Mouse (Mus musculus) intestine, embryonic 14.5 days (tissue): Measurements from ENCODE around the gene Ankrd66. TPM values are rescaled to one million over a fixed set of nuclear protein-coding genes. Genes with fewer than 3 reads are reported as not detected.

Experiments used
- ATAC-seq: fragments of 200-750 bp; cut with Nextera tagmentation; replicated peaks from 2 replicates; pipeline ENCODE4 v1.8.0; 2017; ENCODE audit warnings: low read depth, moderate number of reproducible peaks, moderate TSS enrichment, moderate library complexity; ENCODE audit not compliant: low FRiP score, low TSS enrichment
- DNase-seq: peaks from one replicate; pipeline ENCODE4 v3.0.0-alpha.2; 2018; ENCODE audit warnings: low spot score
- H3K27ac ChIP-seq: fragments of 300-500 bp; sonication (generic); 2 replicates; pipeline ENCODE4 v1.5.1; 2014; ENCODE audit warnings: low read depth, mild to moderate bottlenecking, control low read depth
- H3K27me3 ChIP-seq: fragments of 300-500 bp; sonication (generic); replicated peaks from 2 replicates; pipeline ENCODE4 v1.6.1; 2014; ENCODE audit warnings: low read length, control low read depth; ENCODE audit not compliant: control insufficient read depth, insufficient read depth
- H3K36me3 ChIP-seq: fragments of 300-500 bp; sonication (generic); 2 replicates; pipeline ENCODE4 v1.6.1; 2014; ENCODE audit warnings: low read length, control low read depth; ENCODE audit not compliant: control insufficient read depth, insufficient read depth
- H3K4me1 ChIP-seq: fragments of 300-500 bp; sonication (generic); replicated peaks from 2 replicates; pipeline ENCODE4 v1.6.1; 2014; ENCODE audit warnings: low read length, control low read depth, mixed read lengths; ENCODE audit not compliant: control insufficient read depth, insufficient read depth
- H3K4me2 ChIP-seq: fragments of 300-500 bp; sonication (generic); 2 replicates; pipeline ENCODE4 v1.6.1; 2014; ENCODE audit warnings: low read length
- H3K4me3 ChIP-seq: fragments of 300-500 bp; sonication (generic); 2 replicates; pipeline ENCODE4 v1.5.1; 2014; ENCODE audit warnings: low read depth, low read length, control low read depth, mixed read lengths
- H3K9ac ChIP-seq: fragments of 300-500 bp; sonication (generic); 2 replicates; pipeline ENCODE4 v1.6.1; 2014; ENCODE audit warnings: mild to moderate bottlenecking, low read length
- H3K9me3 ChIP-seq: fragments of 300-500 bp; sonication (generic); 2 replicates; pipeline ENCODE4 v1.6.1; 2016; ENCODE audit warnings: low read length, control low read depth; ENCODE audit not compliant: control insufficient read depth
- WGBS: fragments of 180-500 bp; shearing (Covaris S2); extraction: QIAGEN DNeasy Blood & Tissue Kit; methylation state at CpG from one replicate; pipeline ENCODE4 v1.1.7; 2014; 5-methylcytosine and 5-hydroxymethylcytosine counted together
- polyA plus RNA-seq: library from polyadenylated mRNA; unstranded; fragments of >200 nt; fragmentation: Nextera tagmentation; extraction: Ambion mirVana; gene quantifications from 2 replicates; pipeline ENCODE4 v1.2.1, GENCODE M21; 2014

Gene Ankrd66
- polyA plus RNA-seq, 1 experiment from 2014 or later: 0.23 TPM

DNA sequence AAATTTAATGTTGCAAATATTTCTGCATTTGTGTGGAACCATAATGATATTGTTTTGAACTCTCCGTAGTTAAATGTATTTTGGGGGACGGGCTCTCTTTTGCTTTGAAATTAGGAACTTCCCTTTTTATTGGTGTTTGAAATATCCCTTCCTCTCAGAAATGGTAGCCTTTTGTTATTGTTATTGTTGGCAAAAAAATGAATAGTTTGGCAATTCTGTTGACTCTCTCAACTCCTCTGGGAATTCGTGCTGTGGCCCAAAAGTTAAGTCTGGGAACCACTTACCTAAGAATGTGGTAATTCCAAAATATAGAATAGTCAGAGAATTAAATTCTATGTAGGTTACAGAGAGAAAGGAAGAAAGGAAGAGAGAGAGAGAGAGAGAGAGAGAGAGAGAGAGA lies 23.3 kb downstream of the Ankrd66 start:
- no peak overlapping the region for H3K27ac ChIP-seq
- no peaks in the 10 kb centered on the region for H3K36me3 ChIP-seq
- no peaks in the 10 kb centered on the region for H3K27me3 ChIP-seq
- H3K9ac ChIP-seq: no peak overlapping the region
- H3K4me3 ChIP-seq: no peak overlapping the region
- 0 out of 2 replicates have a peak, but pooled peaks cover under 1% of the 10 kb centered on the region for H3K9me3 ChIP-seq
- no peaks in the 10 kb centered on the region for H3K4me1 ChIP-seq
- no peak overlapping the region for H3K4me2 ChIP-seq
- ATAC-seq (no peak), DNase-seq (no peak)
- 67% methylated on average over 3 of the region's 3 CpGs for WGBS

DNA sequence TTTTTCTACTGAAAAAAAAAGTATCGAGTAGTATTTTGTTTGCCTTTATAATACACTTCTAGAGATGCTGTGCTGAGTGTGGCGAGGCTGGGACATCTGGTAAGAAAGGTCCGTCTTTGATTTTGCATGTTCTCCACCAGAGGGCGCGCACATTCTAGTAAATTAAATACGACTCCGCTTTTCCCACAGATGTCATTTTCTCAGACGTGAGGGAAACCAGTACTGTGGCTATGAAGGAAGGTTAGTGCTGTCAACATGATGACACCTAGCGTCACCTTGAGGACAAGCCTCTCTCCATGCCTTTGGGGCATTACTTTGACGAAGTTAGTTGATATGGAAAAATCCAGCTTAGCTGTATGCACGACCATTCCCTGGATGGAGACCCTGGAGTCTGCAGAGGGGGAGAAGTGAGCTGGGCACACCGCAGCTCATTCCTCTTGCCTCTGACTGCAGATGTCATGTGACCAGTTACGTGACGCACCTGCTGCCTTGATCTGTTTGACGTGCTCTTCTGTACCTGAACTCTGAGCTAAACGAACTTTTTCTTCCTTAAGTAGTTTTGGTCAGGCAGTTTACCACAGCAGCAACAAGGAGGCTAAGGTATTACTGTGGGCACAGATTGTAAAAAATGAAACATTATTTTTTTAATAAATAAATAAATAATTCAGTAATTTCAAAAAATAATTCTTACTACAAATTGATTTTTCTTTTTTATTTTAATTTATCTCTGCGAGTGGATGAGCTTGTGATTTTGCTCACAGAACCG lies 24.6 kb downstream of the Ankrd66 start:
- Histone ChIP-seq H3K4me3 (no peak overlapping the region), H3K36me3 (no peaks in the 10 kb centered on the region), H3K4me2 (no peak overlapping the region), H3K9me3 (0 out of 2 replicates have a peak, but pooled peaks cover 10% of the 10 kb centered on the region), H3K27ac (no peak overlapping the region), H3K27me3 (no peaks in the 10 kb centered on the region), H3K4me1 (no peaks in the 10 kb centered on the region), H3K9ac (no peak overlapping the region)
- peak; percentile 71 for ATAC-seq
- DNase-seq: peak; percentile 82
- WGBS: 27% methylated on average over 18 of the region's 18 CpGs

DNA sequence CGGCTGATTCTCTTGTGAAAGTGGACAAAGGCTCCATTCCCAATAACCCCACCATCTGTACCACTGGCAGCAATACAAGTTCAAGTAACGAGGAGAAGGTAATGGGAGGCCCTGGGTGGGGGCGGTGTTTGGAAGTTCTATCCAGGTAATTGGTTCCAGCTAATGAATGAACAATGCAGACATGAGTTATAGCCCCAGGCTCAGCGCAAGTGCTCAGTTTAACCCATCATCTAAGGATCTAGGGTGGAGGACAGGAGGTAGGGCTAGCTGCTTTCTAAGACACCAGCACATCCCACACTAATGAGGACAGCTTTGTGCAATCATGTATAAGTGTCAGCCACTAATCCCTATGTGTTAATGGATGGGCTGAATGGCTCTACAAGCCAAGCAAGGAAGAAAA lies 32.7 kb downstream of the Ankrd66 start:
- no peak overlapping the region for H3K4me2 ChIP-seq
- no peak overlapping the region for H3K4me3 ChIP-seq
- H3K4me1 ChIP-seq: no peaks in the 10 kb centered on the region
- 0 out of 2 replicates have a peak, but pooled peaks cover 10% of the 10 kb centered on the region for H3K9me3 ChIP-seq
- WGBS: 71% methylated on average over 4 of the region's 4 CpGs
- H3K9ac ChIP-seq: no peak overlapping the region
- no peaks in the 10 kb centered on the region for H3K36me3 ChIP-seq
- ATAC-seq: no peak
- no peak overlapping the region for H3K27ac ChIP-seq
- DNase-seq: no peak
- H3K27me3 ChIP-seq: no peaks in the 10 kb centered on the region

DNA sequence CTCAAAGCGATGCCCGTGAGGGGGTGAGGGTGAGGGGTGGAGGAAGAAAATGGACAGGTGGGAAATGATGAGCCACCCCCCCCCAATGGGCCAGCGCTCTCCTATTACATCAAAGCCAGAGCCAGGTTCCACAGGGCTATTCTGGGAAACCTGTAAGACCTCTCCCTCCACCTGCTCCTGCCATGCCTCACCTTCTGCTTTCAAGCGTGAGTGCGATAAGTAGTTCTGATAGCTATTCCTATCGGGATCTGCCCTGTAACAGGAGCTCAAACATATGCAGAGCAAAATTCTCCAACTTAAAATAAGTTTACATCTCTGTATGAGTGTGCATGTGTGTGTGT lies 38.9 kb downstream of the Ankrd66 start:
- Histone ChIP-seq H3K4me1 (no peaks in the 10 kb centered on the region), H3K9me3 (no peaks in the 10 kb centered on the region), H3K4me2 (no peak overlapping the region), H3K27me3 (no peaks in the 10 kb centered on the region), H3K36me3 (no peaks in the 10 kb centered on the region), H3K4me3 (no peak overlapping the region), H3K9ac (no peak overlapping the region), H3K27ac (peak overlapping the region; percentile 47; the same call in 1 of the 2 replicates)
- ATAC-seq (peak; percentile 81; the same call in 1 of the 2 replicates), DNase-seq (peak; percentile 59)
- 34% methylated on average over 6 of the region's 6 CpGs for WGBS

DNA sequence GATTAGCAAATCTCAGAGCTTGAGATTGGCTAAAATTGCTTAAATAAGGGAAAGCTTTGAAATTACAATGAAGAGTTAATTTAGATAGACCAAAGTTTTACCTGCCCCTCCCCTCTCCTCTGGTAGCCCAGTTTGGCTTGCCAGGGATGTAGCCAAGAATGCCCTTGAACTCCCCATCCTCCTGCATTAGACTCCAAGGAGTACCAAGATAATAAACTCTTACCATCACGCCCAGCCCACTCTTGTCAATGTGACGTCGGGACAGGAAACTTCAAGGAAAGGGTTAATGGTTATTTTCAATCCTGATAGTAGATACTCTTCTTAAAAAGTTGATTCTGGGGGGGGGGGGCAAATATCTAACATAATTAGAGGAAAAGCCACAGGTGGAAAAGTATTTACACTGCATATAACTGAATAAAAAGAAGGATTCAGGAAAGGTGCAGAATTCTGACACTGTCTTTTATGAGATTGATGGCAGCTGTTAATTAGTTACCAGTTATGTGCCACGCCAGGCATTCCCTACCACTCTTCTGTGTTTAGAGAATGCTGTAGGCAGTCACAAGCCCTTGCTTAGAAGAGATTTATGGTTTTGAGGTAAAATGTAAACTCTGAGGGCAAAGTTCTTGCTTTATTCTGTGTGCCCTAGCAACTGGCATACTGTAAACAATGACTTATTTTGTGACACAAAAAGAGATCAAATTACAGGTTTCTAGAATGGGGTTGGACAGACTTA lies 39.4 kb downstream of the Ankrd66 start:
- H3K9ac ChIP-seq: no peak overlapping the region
- no peak for DNase-seq
- peak; percentile 88 for ATAC-seq
- H3K9me3 ChIP-seq: no peaks in the 10 kb centered on the region
- H3K4me2 ChIP-seq: peak overlapping the region; percentile 28; the same call in 1 of the 2 replicates
- H3K4me1 ChIP-seq: no peaks in the 10 kb centered on the region
- no peaks in the 10 kb centered on the region for H3K36me3 ChIP-seq
- H3K4me3 ChIP-seq: no peak overlapping the region
- H3K27ac ChIP-seq: peak overlapping the region; percentile 47; the same call in 1 of the 2 replicates
- WGBS: 32% methylated on average over 4 of the region's 4 CpGs
- H3K27me3 ChIP-seq: no peaks in the 10 kb centered on the region

DNA sequence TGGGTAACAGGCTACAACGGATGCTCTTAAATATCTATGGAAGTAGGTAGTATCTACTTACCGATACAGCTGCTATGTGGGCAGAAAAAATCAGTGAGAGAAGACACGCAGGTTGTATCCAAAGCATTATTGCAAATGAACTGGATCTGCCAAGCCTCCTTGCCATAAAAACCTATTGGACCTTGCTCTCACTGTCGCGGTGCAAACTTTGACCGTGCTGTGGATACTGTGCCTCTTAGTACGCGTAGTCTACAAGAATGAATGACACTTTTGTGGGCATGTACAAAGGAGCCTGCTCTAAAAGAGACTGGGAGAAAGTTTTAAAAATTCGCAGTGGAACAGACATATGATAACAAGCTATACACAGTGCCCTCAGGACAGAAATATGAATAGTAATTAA lies 40.8 kb downstream of the Ankrd66 start, which contains the start of gene Mep1a:
Gene Mep1a, minus strand, starts transcription at position 221 of the 400 bp plus-strand sequence.
- ATAC-seq (no peak), DNase-seq (peak; percentile 49)
- 67% methylated on average over 9 of the region's 9 CpGs for WGBS
- no peaks in the 10 kb centered on the region for H3K27me3 ChIP-seq
- peak within 1 kb of the TSS; percentile 28; the same call in 1 of the 2 replicates for H3K4me2 ChIP-seq
- no peaks in the 10 kb centered on the region for H3K4me1 ChIP-seq
- H3K36me3 ChIP-seq: no peaks in the 10 kb centered on the region
- no peak within 1 kb of the TSS for H3K4me3 ChIP-seq
- no peak within 1 kb of the TSS for H3K27ac ChIP-seq
- H3K9ac ChIP-seq: no peak within 1 kb of the TSS
- no peaks in the 10 kb centered on the region for H3K9me3 ChIP-seq

DNA sequence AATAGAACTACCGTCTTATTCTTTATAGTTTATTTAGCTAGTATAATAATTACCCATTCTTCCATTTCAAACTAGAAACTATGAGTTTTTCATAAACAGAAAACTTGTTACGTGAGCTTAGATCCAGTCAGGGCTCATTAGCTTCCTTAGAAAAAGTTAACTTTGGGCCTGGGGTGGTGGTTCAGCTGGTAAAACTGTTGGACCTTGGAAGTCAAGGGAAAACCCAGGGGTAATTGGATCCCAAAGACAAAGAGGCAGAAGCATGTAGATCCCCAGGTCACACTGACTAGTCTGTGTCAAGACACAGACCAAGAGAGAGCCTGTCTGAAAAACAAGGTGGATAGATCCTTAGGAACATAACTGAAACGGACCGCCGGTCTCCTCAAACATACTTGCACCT lies 41.8 kb downstream of the Ankrd66 start:
- H3K4me2 ChIP-seq: 0 out of 2 replicates have a peak overlapping the region, but pooled peaks have one; percentile 15
- no peak overlapping the region for H3K4me3 ChIP-seq
- H3K9me3 ChIP-seq: no peaks in the 10 kb centered on the region
- DNase-seq (no peak), ATAC-seq (no peak)
- no peaks in the 10 kb centered on the region for H3K4me1 ChIP-seq
- H3K36me3 ChIP-seq: no peaks in the 10 kb centered on the region
- H3K9ac ChIP-seq: no peak overlapping the region
- no peaks in the 10 kb centered on the region for H3K27me3 ChIP-seq
- WGBS: 94% methylated on average over 5 of the region's 5 CpGs
- H3K27ac ChIP-seq: no peak overlapping the region

DNA sequence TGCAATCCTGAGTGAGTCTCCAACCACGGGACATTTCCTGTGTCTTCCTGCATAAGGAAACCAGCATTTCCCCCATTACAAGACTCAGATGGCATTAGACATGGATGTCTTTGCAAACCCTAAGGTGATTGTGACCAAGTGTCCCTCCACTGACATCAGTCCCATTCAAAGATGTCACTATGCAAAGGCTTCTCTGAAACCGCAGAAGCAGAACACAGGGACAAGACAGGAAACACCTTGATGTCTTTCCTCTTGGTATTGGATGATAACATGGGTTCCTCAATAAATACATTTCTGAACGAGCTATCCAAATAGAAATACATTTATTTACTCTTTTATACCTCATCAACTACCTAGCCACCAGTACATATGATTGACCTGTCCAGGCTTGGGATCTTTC lies 42.2 kb downstream of the Ankrd66 start:
- 77% methylated on average over 3 of the region's 3 CpGs for WGBS
- no peaks in the 10 kb centered on the region for H3K36me3 ChIP-seq
- no peak overlapping the region for H3K4me2 ChIP-seq
- ATAC-seq (no peak), DNase-seq (peak; percentile 16)
- H3K9me3 ChIP-seq: no peaks in the 10 kb centered on the region
- H3K27ac ChIP-seq: no peak overlapping the region
- H3K9ac ChIP-seq: no peak overlapping the region
- H3K4me3 ChIP-seq: no peak overlapping the region
- H3K27me3 ChIP-seq: no peaks in the 10 kb centered on the region
- H3K4me1 ChIP-seq: no peaks in the 10 kb centered on the region
